Mouse (Mus musculus) lung, postnatal 0 days (tissue): ENCODE data around the gene Fam228b. TPM values are rescaled to one million over a fixed set of nuclear protein-coding genes. Genes with fewer than 3 reads are reported as not detected.

Source experiments
- ATAC-seq: fragments of 200-750 bp; cut with Nextera tagmentation; 2 replicates; pipeline ENCODE4 v1.8.0; 2017; ENCODE audit warnings: moderate library complexity
- DNase-seq: peaks from one replicate; pipeline ENCODE4 v3.0.0-alpha.2; 2016; ENCODE audit warnings: low spot score
- H3K27ac ChIP-seq: fragments of 300-500 bp; sonication (generic); 2 replicates; pipeline ENCODE4 v1.5.1; 2014; ENCODE audit warnings: antibody characterized with exemption, mild to moderate bottlenecking, low read length, mixed read lengths
- H3K27me3 ChIP-seq: fragments of 300-500 bp; sonication (generic); replicated peaks from 2 replicates; pipeline ENCODE4 v1.6.1; 2014; ENCODE audit warnings: low read length, mixed read lengths; ENCODE audit not compliant: insufficient read depth
- H3K36me3 ChIP-seq: fragments of 300-500 bp; sonication (generic); 2 replicates; pipeline ENCODE4 v1.6.1; 2014; ENCODE audit warnings: low read length, mixed read lengths; ENCODE audit not compliant: insufficient read depth
- H3K4me1 ChIP-seq: fragments of 300-500 bp; sonication (generic); 2 replicates; pipeline ENCODE4 v1.6.1; 2014; ENCODE audit warnings: antibody characterized with exemption, low read depth, low read length, mixed read lengths; ENCODE audit not compliant: insufficient read depth
- H3K4me2 ChIP-seq: fragments of 300-500 bp; sonication (generic); replicated peaks from 2 replicates; pipeline ENCODE4 v1.6.1; 2014; ENCODE audit warnings: low read depth, mild to moderate bottlenecking, low read length, moderate library complexity, mixed read lengths
- H3K4me3 ChIP-seq: fragments of 300-500 bp; sonication (generic); 2 replicates; pipeline ENCODE4 v1.5.1; 2014; ENCODE audit warnings: low read depth, low read length
- H3K9ac ChIP-seq: fragments of 300-500 bp; sonication (generic); replicated peaks from 2 replicates; pipeline ENCODE4 v1.6.1; 2014; ENCODE audit warnings: low read depth, mild to moderate bottlenecking
- H3K9me3 ChIP-seq: fragments of 300-500 bp; sonication (generic); 2 replicates; pipeline ENCODE4 v1.6.1; 2016; ENCODE audit warnings: low read length, mixed read lengths
- CTCF ChIP-seq: IDR thresholded peaks from 2 replicates; pipeline ENCODE4 v1.5.1; 2016; ENCODE audit warnings: antibody characterized with exemption, mild to moderate bottlenecking
- EP300 ChIP-seq: IDR thresholded peaks from 2 replicates; pipeline ENCODE4 v1.6.1; 2016; ENCODE audit warnings: antibody characterized with exemption, mild to moderate bottlenecking, control low read depth
- WGBS: fragments of 180-500 bp; shearing (Covaris S2); extraction: QIAGEN DNeasy Blood & Tissue Kit; methylation state at CpG from one replicate; pipeline ENCODE4 v1.1.7; 2014; 5-methylcytosine and 5-hydroxymethylcytosine counted together
- polyA plus RNA-seq: library from polyadenylated mRNA; unstranded; fragments of >200 nt; fragmentation: Nextera tagmentation; extraction: Ambion mirVana; gene quantifications from 2 replicates; pipeline ENCODE4 v1.2.1, GENCODE M21; 2015

Fam228b gene
- polyA plus RNA-seq, 1 experiment from 2014 or later: 1.2 TPM

DNA sequence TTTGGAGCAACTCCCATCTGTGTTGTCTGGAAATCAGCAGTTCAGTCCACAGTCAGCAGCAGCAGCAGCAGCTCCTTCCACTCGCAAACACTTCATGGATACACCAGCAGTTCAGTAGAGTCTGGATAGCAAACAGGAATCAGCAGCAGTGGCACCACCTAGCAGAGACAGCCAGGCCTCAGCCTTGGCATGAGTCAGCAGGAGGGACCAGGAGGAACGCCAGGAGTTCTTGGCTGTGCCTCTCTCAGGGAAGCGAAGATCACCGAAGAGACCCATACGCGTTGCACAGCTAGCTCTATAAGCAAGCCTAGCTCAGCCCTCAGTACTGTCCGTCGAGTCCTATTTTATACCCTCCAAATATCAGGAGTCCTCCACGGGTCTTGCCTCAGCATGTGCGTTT is 24.6 kb downstream of the Fam228b start:
- Histone ChIP-seq H3K36me3 (no peaks in the 10 kb centered on the region), H3K4me2 (no peak overlapping the region), H3K4me3 (no peak overlapping the region), H3K27ac (no peak overlapping the region), H3K9ac (no peak overlapping the region), H3K4me1 (no peaks in the 10 kb centered on the region), H3K9me3 (no peaks in the 10 kb centered on the region), H3K27me3 (no peaks in the 10 kb centered on the region)
- ATAC-seq: no peak
- TF ChIP-seq EP300 (no peak), CTCF (no peak)
- 89% methylated on average over 10 of the region's 10 CpGs for WGBS
- no peak for DNase-seq

DNA sequence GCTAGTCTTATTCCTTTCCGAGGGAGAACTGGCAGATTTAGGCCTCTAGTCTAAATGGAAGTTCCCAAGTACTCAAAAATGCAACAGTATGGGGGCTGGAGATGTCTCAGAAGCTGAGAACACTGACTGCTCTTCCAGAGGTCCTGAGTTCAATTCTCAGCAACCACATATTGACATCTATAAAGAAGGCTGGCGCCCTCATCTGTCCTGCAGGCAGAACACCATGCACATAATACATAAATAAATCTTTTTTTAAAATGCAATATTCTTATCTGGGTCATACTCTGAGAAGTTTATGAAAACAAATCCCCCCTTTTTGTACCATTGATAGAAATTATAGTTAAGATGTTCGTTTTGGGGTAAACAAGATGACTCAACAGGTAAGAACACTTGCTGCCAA is 26.9 kb downstream of the Fam228b start:
- TF ChIP-seq EP300 (no peak), CTCF (no peak)
- 90% methylated on average over 3 of the region's 3 CpGs for whole genome bisulfite sequencing

DNA sequence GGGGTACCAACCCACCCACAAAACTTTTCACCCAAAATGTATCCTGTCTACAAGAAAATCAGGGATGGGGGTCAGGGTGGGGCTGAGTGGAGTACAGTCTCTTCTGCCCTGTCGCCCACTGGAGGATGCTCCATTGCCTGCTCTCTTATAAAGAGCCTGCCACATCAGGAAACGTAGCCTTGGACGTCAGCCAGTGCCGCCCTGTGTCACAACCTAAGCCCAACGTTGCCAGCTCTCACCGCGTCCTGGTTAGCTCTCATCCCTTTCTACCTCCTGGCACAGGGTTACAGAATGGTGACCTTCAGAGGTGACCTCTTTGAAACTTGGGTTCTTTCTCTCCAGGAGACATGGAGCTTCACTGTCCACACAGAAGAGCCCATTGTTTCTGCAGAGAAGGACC is 28.2 kb downstream of the Fam228b start:
- Histone ChIP-seq H3K27me3 (no peaks in the 10 kb centered on the region), H3K4me3 (no peak overlapping the region), H3K36me3 (no peaks in the 10 kb centered on the region), H3K4me1 (no peaks in the 10 kb centered on the region), H3K9me3 (no peaks in the 10 kb centered on the region), H3K9ac (no peak overlapping the region), H3K4me2 (no peak overlapping the region), H3K27ac (no peak overlapping the region)
- no peak for DNase-seq
- 53% methylated on average over 7 of the region's 7 CpGs for WGBS
- TF ChIP-seq CTCF (no peak), EP300 (no peak)
- ATAC-seq: no peak

More for the DNA sequence above, 26.9 kb downstream of the Fam228b start:
- ATAC-seq (no peak), DNase-seq (no peak)
- Histone ChIP-seq H3K27ac (no peak overlapping the region), H3K27me3 (no peaks in the 10 kb centered on the region), H3K4me3 (no peak overlapping the region), H3K36me3 (no peaks in the 10 kb centered on the region), H3K9me3 (no peaks in the 10 kb centered on the region), H3K4me2 (no peak overlapping the region), H3K4me1 (no peaks in the 10 kb centered on the region), H3K9ac (no peak overlapping the region)

DNA sequence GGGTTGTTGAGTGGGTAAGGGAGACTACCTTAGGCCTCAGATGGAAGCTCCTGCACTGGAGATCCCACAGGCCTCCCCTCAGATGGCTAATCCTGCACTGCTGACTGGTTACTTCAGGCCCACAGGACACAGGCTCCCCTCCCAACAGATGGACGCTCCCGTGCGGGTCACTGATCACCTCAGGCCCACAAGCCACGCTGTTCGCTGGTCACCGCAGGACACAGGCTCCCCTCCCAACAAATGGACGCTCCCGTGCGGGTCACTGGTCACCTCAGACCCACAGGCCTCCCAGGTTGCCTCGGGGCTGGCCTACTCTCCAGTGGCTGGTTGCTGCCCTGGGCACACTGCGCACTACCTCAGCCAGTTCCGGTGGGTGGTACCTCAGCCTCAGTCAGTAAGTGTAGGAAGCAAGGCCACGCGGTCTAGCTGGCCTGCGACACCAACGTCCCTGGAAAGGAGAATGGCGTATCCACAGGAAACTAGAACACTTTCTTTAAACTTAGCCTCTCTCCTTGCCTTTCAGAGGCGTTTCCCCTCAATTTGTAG is 31.0 kb downstream of the Fam228b start, which contains the start of gene Fam228a:
Gene Fam228a, minus strand, starts transcription at position 400 of the 546 bp plus-strand sequence.
- Histone ChIP-seq H3K9me3 (no peaks in the 10 kb centered on the region), H3K4me3 (no peak within 1 kb of the TSS), H3K9ac (no peak within 1 kb of the TSS), H3K36me3 (no peaks in the 10 kb centered on the region), H3K4me1 (no peaks in the 10 kb centered on the region), H3K27ac (no peak within 1 kb of the TSS), H3K27me3 (no peaks in the 10 kb centered on the region), H3K4me2 (no peak within 1 kb of the TSS)
- TF ChIP-seq CTCF (no peak), EP300 (no peak)
- 89% methylated on average over 18 of the region's 18 CpGs for WGBS
- ATAC-seq: no peak
- DNase-seq: no peak

DNA sequence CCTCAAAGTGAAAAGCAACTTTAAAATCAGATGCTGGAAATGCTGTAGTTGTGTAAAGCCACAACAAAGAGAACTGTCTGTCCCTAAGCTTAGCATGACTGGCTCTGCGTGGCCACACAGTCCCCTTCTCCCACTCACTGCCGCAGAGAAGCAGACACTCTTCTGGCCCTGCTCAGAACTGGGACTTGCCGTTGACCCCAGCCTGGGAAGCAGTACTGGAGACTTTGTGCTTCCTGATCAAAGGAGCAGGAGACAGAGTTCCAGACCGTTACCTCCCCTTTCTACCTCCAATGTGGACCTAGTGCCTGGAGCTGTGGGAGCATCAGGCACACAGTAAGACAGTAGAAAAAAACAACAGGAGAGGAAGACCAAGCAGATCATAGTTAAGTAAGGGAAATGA is 36.7 kb downstream of the Fam228b start:
- TF ChIP-seq CTCF: no peak
- TF ChIP-seq EP300: no peak
- 45% methylated on average over 4 of the region's 4 CpGs for WGBS
- no peak for DNase-seq
- Histone ChIP-seq H3K4me3 (no peak overlapping the region), H3K9ac (no peak overlapping the region), H3K27ac (no peak overlapping the region), H3K4me1 (no peaks in the 10 kb centered on the region), H3K27me3 (no peaks in the 10 kb centered on the region), H3K4me2 (no peak overlapping the region), H3K36me3 (no peaks in the 10 kb centered on the region), H3K9me3 (no peaks in the 10 kb centered on the region)
- ATAC-seq: no peak

DNA sequence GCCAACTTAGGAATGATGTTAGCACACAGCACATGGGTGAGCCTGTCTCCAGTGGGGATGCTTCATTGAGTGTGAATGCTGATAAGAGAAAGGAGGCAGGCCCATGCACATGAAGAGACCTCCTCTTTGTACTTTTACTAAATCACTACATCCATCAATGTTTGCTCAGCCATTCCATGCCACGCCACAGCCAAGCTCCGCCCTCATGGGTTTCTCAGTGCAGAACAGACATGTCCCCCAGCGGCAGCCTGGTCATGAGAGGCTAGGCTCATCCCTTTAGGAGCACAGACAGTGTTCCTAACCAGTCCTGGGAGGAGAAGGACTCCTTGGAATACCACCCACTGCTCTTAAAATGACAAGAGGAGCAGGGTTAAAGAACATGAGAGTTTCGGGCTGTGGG is 37.4 kb downstream of the Fam228b start:
- Histone ChIP-seq H3K4me1 (no peaks in the 10 kb centered on the region), H3K4me3 (no peak overlapping the region), H3K9ac (no peak overlapping the region), H3K27ac (no peak overlapping the region), H3K27me3 (no peaks in the 10 kb centered on the region), H3K4me2 (no peak overlapping the region), H3K9me3 (no peaks in the 10 kb centered on the region), H3K36me3 (no peaks in the 10 kb centered on the region)
- WGBS: 47% methylated on average over 4 of the region's 4 CpGs
- TF ChIP-seq EP300 (no peak), CTCF (no peak)
- DNase-seq (peak; percentile 13), ATAC-seq (no peak)

DNA sequence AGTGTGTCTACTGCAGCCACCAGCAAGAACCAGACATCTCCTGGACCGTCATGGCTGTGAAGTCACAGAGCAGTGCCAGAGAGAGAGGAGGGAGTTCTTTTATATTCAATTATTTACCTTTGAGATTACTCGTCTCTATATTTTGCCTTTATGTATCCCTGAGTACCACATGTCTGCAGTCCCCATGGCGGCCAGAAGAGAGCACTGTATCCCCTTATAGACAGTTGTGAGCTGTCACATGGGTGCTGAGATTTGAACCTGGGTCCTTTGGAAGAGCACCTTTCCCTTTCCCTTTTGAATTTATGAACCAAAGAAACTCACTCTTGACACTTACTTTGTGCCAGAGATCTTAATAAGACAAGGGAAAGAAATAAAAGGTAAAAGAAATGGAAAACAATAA is 39.9 kb downstream of the Fam228b start:
- Histone ChIP-seq H3K9ac (no peak overlapping the region), H3K4me3 (no peak overlapping the region), H3K4me2 (no peak overlapping the region), H3K27ac (no peak overlapping the region), H3K36me3 (no peaks in the 10 kb centered on the region), H3K4me1 (no peaks in the 10 kb centered on the region), H3K27me3 (no peaks in the 10 kb centered on the region), H3K9me3 (no peaks in the 10 kb centered on the region)
- DNase-seq (no peak), ATAC-seq (no peak)
- TF ChIP-seq EP300 (no peak), CTCF (no peak)
- 86% methylated on average over 3 of the region's 3 CpGs for WGBS
